Mouse (Mus musculus): Measurements from ENCODE around the gene Noa1. TPM values are rescaled to one million over a fixed set of nuclear protein-coding genes. Genes with fewer than 3 reads are reported as not detected.

The Noa1 gene
- total and polyA plus RNA-seq, 3 experiments: 12.2 to 21.3 (median 19.7) TPM

- DNase-seq: peak; percentile 84 to 90
- WGBS: 17% methylated on average over 16 of the region's 16 CpGs
- intact Hi-C loops (cut with DNase I): loop anchor here (1.0 kb wide), 2 partner anchors 106 to 111 kb away; no protein-coding TSS in a partner anchor
- TF ChIP-seq POLR2A (IDR thresholded peaks at IDR 0.05; ENCODE audit: insufficient read depth, low read depth, low read length) (no peak), CTCF (IDR thresholded peaks at IDR 0.05) (peak; percentile 100; the same call in 1 of the 2 replicates), EP300 (IDR thresholded peaks at IDR 0.05; ENCODE audit: insufficient read depth, low read depth, low read length) (peak; percentile 59; the same call in 1 of the 2 replicates)
- no peaks in the 10 kb centered on the region for H3K79me2 ChIP-seq (replicated peaks; ENCODE audit: control insufficient read depth, insufficient read depth, low read length)
- peaks cover 14% of the 10 kb centered on the region for H3K4me1 ChIP-seq (ENCODE audit: control insufficient read depth, insufficient read depth, low read length)
- H3K9ac ChIP-seq (ENCODE audit: low read depth, low read length): no peak overlapping the region
- H3K27ac ChIP-seq: peak overlapping the region; percentile 93; the same call in 1 of the 2 replicates
- H3K36me3 ChIP-seq (ENCODE audit: control insufficient read depth, insufficient read depth, low read length): no peaks in the 10 kb centered on the region; the same call in 1 of the 2 replicates
- H3K27me3 ChIP-seq (ENCODE audit: control insufficient read depth, insufficient read depth, low read length): no peaks in the 10 kb centered on the region
- no peak overlapping the region for H3K4me3 ChIP-seq
These were observed 44.5 kb upstream of the Noa1 start for GRCm38 (mm10) chr5:77354361-77354787.

DNA sequence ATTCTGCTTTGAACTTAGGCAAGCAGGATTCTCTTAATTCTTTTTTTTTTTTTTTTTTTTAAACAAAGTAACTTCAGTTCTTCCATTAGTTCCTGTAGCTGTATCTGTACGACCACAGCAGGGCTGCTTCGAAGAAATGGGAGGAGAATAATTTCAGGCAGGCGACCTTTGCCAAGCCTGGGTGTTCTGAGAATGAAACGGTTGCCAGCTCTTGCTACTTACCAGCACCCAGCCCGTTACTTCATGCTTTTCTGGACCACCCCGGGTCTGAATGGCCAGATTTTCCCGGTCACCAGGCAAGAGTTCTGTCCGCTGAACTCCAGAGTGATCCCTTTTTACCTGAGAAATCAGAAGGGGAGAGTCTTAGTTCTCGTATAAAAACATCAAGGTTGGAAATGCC lies 41.8 kb upstream of the Noa1 start:
- H3K36me3 ChIP-seq (ENCODE audit: control insufficient read depth, insufficient read depth, low read length): no peaks in the 10 kb centered on the region; the same call in 1 of the 2 replicates
- H3K27ac ChIP-seq: no peak overlapping the region
- no peak for DNase-seq
- H3K79me2 ChIP-seq (replicated peaks; ENCODE audit: control insufficient read depth, insufficient read depth, low read length): no peaks in the 10 kb centered on the region
- no peak for TF ChIP-seq EP300 (IDR thresholded peaks at IDR 0.05; ENCODE audit: insufficient read depth, low read depth, low read length)
- TF ChIP-seq POLR2A (IDR thresholded peaks at IDR 0.05; ENCODE audit: insufficient read depth, low read depth, low read length): no peak
- TF ChIP-seq CTCF (IDR thresholded peaks at IDR 0.05): no peak
- peaks cover 8% of the 10 kb centered on the region for H3K4me1 ChIP-seq (ENCODE audit: control insufficient read depth, insufficient read depth, low read length)
- no peaks in the 10 kb centered on the region for H3K27me3 ChIP-seq (ENCODE audit: control insufficient read depth, insufficient read depth, low read length)
- intact Hi-C loops (cut with DNase I): no loop called here
- no peak overlapping the region for H3K9ac ChIP-seq (ENCODE audit: low read depth, low read length)
- WGBS: 80% methylated on average over 9 of the region's 9 CpGs
- H3K4me3 ChIP-seq: no peak overlapping the region

- H3K4me3 ChIP-seq: no peak overlapping the region
- no peak for DNase-seq
- H3K27me3 ChIP-seq (ENCODE audit: control insufficient read depth, insufficient read depth, low read length): no peaks in the 10 kb centered on the region
- no peaks in the 10 kb centered on the region; the same call in 1 of the 2 replicates for H3K36me3 ChIP-seq (ENCODE audit: control insufficient read depth, insufficient read depth, low read length)
- no peak overlapping the region for H3K9ac ChIP-seq (ENCODE audit: low read depth, low read length)
- no peak overlapping the region for H3K27ac ChIP-seq
- TF ChIP-seq EP300 (IDR thresholded peaks at IDR 0.05; ENCODE audit: insufficient read depth, low read depth, low read length) (no peak), CTCF (IDR thresholded peaks at IDR 0.05) (peak; percentile 19; the same call in 1 of the 2 replicates)
- H3K79me2 ChIP-seq (replicated peaks; ENCODE audit: control insufficient read depth, insufficient read depth, low read length): no peaks in the 10 kb centered on the region
- 93% methylated on average over 15 of the region's 15 CpGs for WGBS
- intact Hi-C loops (cut with DNase I): no loop called here
- H3K4me1 ChIP-seq (ENCODE audit: control insufficient read depth, insufficient read depth, low read length): peaks cover under 1% of the 10 kb centered on the region; the same call in 1 of the 2 replicates
These were observed 40.2 kb upstream of the Noa1 start for GRCm38 (mm10) chr5:77349971-77350658.

DNA sequence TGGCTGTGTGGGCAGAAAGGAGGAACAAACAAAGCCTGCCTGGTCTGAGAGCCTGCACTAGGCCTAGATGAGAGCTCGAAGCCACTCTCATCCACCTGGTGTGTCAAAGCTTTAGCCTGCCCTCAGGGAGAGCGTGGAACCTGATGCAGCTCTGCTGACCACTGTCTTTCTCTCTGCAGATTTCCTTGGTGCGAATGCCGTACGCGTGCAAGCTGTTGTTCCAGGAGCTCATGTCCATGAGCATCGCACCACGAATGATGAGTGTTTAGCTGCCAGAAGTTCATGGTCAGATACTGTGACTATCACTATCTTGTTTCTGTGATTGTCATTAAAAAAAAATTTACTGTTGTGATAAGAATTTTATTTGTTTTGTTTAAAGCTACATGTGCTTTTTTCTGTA lies 39.0 kb upstream of the Noa1 start:
- Histone ChIP-seq H3K9ac (ENCODE audit: low read depth, low read length) (no peak overlapping the region), H3K79me2 (replicated peaks; ENCODE audit: control insufficient read depth, insufficient read depth, low read length) (no peaks in the 10 kb centered on the region), H3K27ac (no peak overlapping the region), H3K4me3 (no peak overlapping the region), H3K4me1 (ENCODE audit: control insufficient read depth, insufficient read depth, low read length) (no peaks in the 10 kb centered on the region), H3K36me3 (ENCODE audit: control insufficient read depth, insufficient read depth, low read length) (no peaks in the 10 kb centered on the region; the same call in 1 of the 2 replicates), H3K27me3 (ENCODE audit: control insufficient read depth, insufficient read depth, low read length) (no peaks in the 10 kb centered on the region)
- 94% methylated on average over 8 of the region's 8 CpGs for WGBS
- TF ChIP-seq CTCF (IDR thresholded peaks at IDR 0.05) (no peak), EP300 (IDR thresholded peaks at IDR 0.05; ENCODE audit: insufficient read depth, low read depth, low read length) (no peak), POLR2A (IDR thresholded peaks at IDR 0.05; ENCODE audit: insufficient read depth, low read depth, low read length) (no peak)
- DNase-seq: no peak
- intact Hi-C loops (cut with DNase I): no loop called here

- Histone ChIP-seq H3K4me3 (no peak overlapping the region), H3K4me1 (ENCODE audit: control insufficient read depth, insufficient read depth, low read length) (no peaks in the 10 kb centered on the region), H3K79me2 (replicated peaks; ENCODE audit: control insufficient read depth, insufficient read depth, low read length) (no peaks in the 10 kb centered on the region), H3K36me3 (ENCODE audit: control insufficient read depth, insufficient read depth, low read length) (no peaks in the 10 kb centered on the region; the same call in 1 of the 2 replicates), H3K9ac (ENCODE audit: low read depth, low read length) (no peak overlapping the region), H3K27ac (no peak overlapping the region), H3K27me3 (ENCODE audit: control insufficient read depth, insufficient read depth, low read length) (0 out of 2 replicates have a peak, but pooled peaks cover 1% of the 10 kb centered on the region)
- no peak for DNase-seq
- 84% methylated on average over 4 of the region's 4 CpGs for WGBS
- intact Hi-C loops (cut with DNase I): no loop called here
- TF ChIP-seq POLR2A (IDR thresholded peaks at IDR 0.05; ENCODE audit: insufficient read depth, low read depth, low read length): no peak
- no peak for TF ChIP-seq CTCF (IDR thresholded peaks at IDR 0.05)
- no peak for TF ChIP-seq EP300 (IDR thresholded peaks at IDR 0.05; ENCODE audit: insufficient read depth, low read depth, low read length)
These were observed 30.1 kb upstream of the Noa1 start for GRCm38 (mm10) chr5:77340033-77340432.

- H3K4me1 ChIP-seq (ENCODE audit: control insufficient read depth, insufficient read depth, low read length): no peaks in the 10 kb centered on the region
- intact Hi-C loops (cut with DNase I): no loop called here
- H3K4me3 ChIP-seq: no peak overlapping the region
- TF ChIP-seq POLR2A (IDR thresholded peaks at IDR 0.05; ENCODE audit: insufficient read depth, low read depth, low read length) (no peak), EP300 (IDR thresholded peaks at IDR 0.05; ENCODE audit: insufficient read depth, low read depth, low read length) (no peak), CTCF (IDR thresholded peaks at IDR 0.05) (peak; percentile 38)
- 76% methylated on average over 5 of the region's 5 CpGs for WGBS
- no peak overlapping the region for H3K27ac ChIP-seq
- H3K9ac ChIP-seq (ENCODE audit: low read depth, low read length): no peak overlapping the region
- H3K27me3 ChIP-seq (ENCODE audit: control insufficient read depth, insufficient read depth, low read length): no peaks in the 10 kb centered on the region
- DNase-seq: no peak
- H3K36me3 ChIP-seq (ENCODE audit: control insufficient read depth, insufficient read depth, low read length): peaks cover 2% of the 10 kb centered on the region; the same call in 1 of the 2 replicates
- no peaks in the 10 kb centered on the region for H3K79me2 ChIP-seq (replicated peaks; ENCODE audit: control insufficient read depth, insufficient read depth, low read length)
These were observed 20.3 kb upstream of the Noa1 start for GRCm38 (mm10) chr5:77330154-77330553.
